ENCODE assay signal across 8 mouse cellular contexts in genomic region chr15:102103947-102104555, GRCm38 (mm10). TPM values are rescaled to one million over a fixed set of nuclear protein-coding genes. Genes with fewer than 3 reads are reported as not detected.
A peak's percentile ranks its signal among the peaks of the same experiment; 100 is the strongest.
DNase-seq lines count a peak whose midpoint lies in the region; ATAC-seq lines count a peak whose summit lies in the region.

No protein-coding gene starts in this region.

- 10% methylated on average over 12 of the region's 12 CpGs for WGBS in embryonic facial prominence, embryonic 10.5 days
- WGBS in heart, embryonic 13.5 days, result 20% methylated on average over 12 of the region's 12 CpGs
- WGBS in kidney, embryonic 16.5 days, result 8% methylated on average over 12 of the region's 12 CpGs

- H3K27me3 ChIP-seq in embryonic facial prominence, embryonic 10.5 days (replicated peaks; ENCODE audit: low read depth, poor library complexity, severe bottlenecking), result peaks cover 69% of the 10 kb centered on the region
- H3K27me3 ChIP-seq in heart, embryonic 13.5 days (replicated peaks), result 0 out of 2 replicates have a peak, but pooled peaks cover 15% of the 10 kb centered on the region
- no peaks in the 10 kb centered on the region for H3K27me3 ChIP-seq in kidney, embryonic 16.5 days (ENCODE audit: insufficient read depth, low read length)

- peak overlapping the region; percentile 86 for H3K9ac ChIP-seq in heart, embryonic 13.5 days
- H3K9ac ChIP-seq in kidney, embryonic 16.5 days (replicated peaks; ENCODE audit: low read length), result peak overlapping the region; percentile 82

- H3K4me3 ChIP-seq in embryonic facial prominence, embryonic 10.5 days, result peak overlapping the region; percentile 62
- H3K4me3 ChIP-seq in heart, embryonic 13.5 days, result peak overlapping the region; percentile 64
- H3K4me3 ChIP-seq in kidney, embryonic 16.5 days (ENCODE audit: low read length), result peak overlapping the region; percentile 56

- H3K36me3 ChIP-seq in embryonic facial prominence, embryonic 10.5 days (replicated peaks), result peaks cover 23% of the 10 kb centered on the region
- peaks cover 31% of the 10 kb centered on the region for H3K36me3 ChIP-seq in heart, embryonic 13.5 days
- H3K36me3 ChIP-seq in kidney, embryonic 16.5 days (ENCODE audit: insufficient read depth, low read length), result peaks cover 12% of the 10 kb centered on the region

- no peaks in the 10 kb centered on the region for H3K9me3 ChIP-seq in embryonic facial prominence, embryonic 10.5 days
- no peaks in the 10 kb centered on the region for H3K9me3 ChIP-seq in heart, embryonic 13.5 days
- H3K9me3 ChIP-seq in kidney, embryonic 16.5 days (ENCODE audit: low read length), result no peaks in the 10 kb centered on the region

- peak; percentile 20 for DNase-seq in cerebellum, adult 9-10 months
- no peak for DNase-seq in cerebellum, adult 11 months
- peak; percentile 69 for DNase-seq in embryonic facial prominence, embryonic 10.5 days (ENCODE audit: low spot score)
- DNase-seq in lung, postnatal 36 days, result peak; percentile 97
- DNase-seq in c-Kit-positive CD71-positive TER-119-positive erythroid progenitor cells, embryonic 14.5 days (ENCODE audit: low spot score), result no peak

- H3K27ac ChIP-seq in embryonic facial prominence, embryonic 10.5 days (replicated peaks), result peak overlapping the region; percentile 94
- H3K27ac ChIP-seq in heart, embryonic 13.5 days (replicated peaks), result peak overlapping the region; percentile 98
- H3K27ac ChIP-seq in kidney, embryonic 16.5 days (ENCODE audit: low read length), result peak overlapping the region; percentile 99

- peaks cover 100% of the 10 kb centered on the region for H3K4me1 ChIP-seq in embryonic facial prominence, embryonic 10.5 days
- H3K4me1 ChIP-seq in heart, embryonic 13.5 days, result peaks cover 96% of the 10 kb centered on the region
- H3K4me1 ChIP-seq in kidney, embryonic 16.5 days (ENCODE audit: insufficient read depth, low read length), result peaks cover 89% of the 10 kb centered on the region

- ATAC-seq in heart, embryonic 13.5 days (ENCODE audit: extremely low read depth, insufficient number of reproducible peaks, low FRiP score, low TSS enrichment), result no peak
- ATAC-seq in kidney, embryonic 16.5 days (ENCODE audit: low FRiP score, low TSS enrichment), result peak; percentile 1; the same call in 1 of the 2 replicates
- no peak for ATAC-seq in granulocyte monocyte progenitor cell, adult 5-6 weeks (replicated peaks; ENCODE audit: poor library complexity, severe bottlenecking)

- H3K4me2 ChIP-seq in heart, embryonic 13.5 days, result peak overlapping the region; percentile 89
- H3K4me2 ChIP-seq in kidney, embryonic 16.5 days (replicated peaks; ENCODE audit: low read depth, low read length), result peak overlapping the region; percentile 91

RNA-seq across cellular contexts. Expression of gene Tns2, which starts 3.8 kb away (rescaled TPM):
- 12.3 and 14.9 TPM in 2 replicates for polyA plus RNA-seq in embryonic facial prominence, embryonic 10.5 days (2016; fragmentation: Nextera tagmentation; extraction: Ambion mirVana)
- polyA plus RNA-seq in heart, embryonic 13.5 days (2015; fragmentation: Nextera tagmentation; extraction: Ambion mirVana), result 26.3 and 32.5 TPM in 2 replicates
- 51.2 and 56.3 TPM in 2 replicates for polyA plus RNA-seq in kidney, embryonic 16.5 days (2015; fragmentation: Nextera tagmentation; extraction: Ambion mirVana)
- 0.17 TPM in 1 of 2 replicates, not detected in the other for total RNA-seq in granulocyte monocyte progenitor cell, adult 5-6 weeks (2014; fragmentation: Nextera tagmentation)
- total RNA-seq in granulocyte monocyte progenitor cell, adult 5-6 weeks (2017), result not detected in 2 replicates

RNA-seq across cellular contexts. Expression of gene Eif4b, which starts 30.5 kb away (rescaled TPM):
- polyA plus RNA-seq in embryonic facial prominence, embryonic 10.5 days (2016; fragmentation: Nextera tagmentation; extraction: Ambion mirVana), result 133 and 136 TPM in 2 replicates
- 65.7 and 72.3 TPM in 2 replicates for polyA plus RNA-seq in heart, embryonic 13.5 days (2015; fragmentation: Nextera tagmentation; extraction: Ambion mirVana)
- polyA plus RNA-seq in kidney, embryonic 16.5 days (2015; fragmentation: Nextera tagmentation; extraction: Ambion mirVana), result 137 and 140 TPM in 2 replicates
- total RNA-seq in granulocyte monocyte progenitor cell, adult 5-6 weeks (2014; fragmentation: Nextera tagmentation), result 244 and 264 TPM in 2 replicates
- total RNA-seq in granulocyte monocyte progenitor cell, adult 5-6 weeks (2017), result 450 TPM in 2 replicates

RNA-seq across cellular contexts. Expression of gene Spryd3, which starts 32.0 kb away (rescaled TPM):
- polyA plus RNA-seq in embryonic facial prominence, embryonic 10.5 days (2016; fragmentation: Nextera tagmentation; extraction: Ambion mirVana), result 12.7 and 13.2 TPM in 2 replicates
- 19.5 and 20.0 TPM in 2 replicates for polyA plus RNA-seq in heart, embryonic 13.5 days (2015; fragmentation: Nextera tagmentation; extraction: Ambion mirVana)
- polyA plus RNA-seq in kidney, embryonic 16.5 days (2015; fragmentation: Nextera tagmentation; extraction: Ambion mirVana), result 19.0 and 22.4 TPM in 2 replicates
- 10.9 and 12.6 TPM in 2 replicates for total RNA-seq in granulocyte monocyte progenitor cell, adult 5-6 weeks (2014; fragmentation: Nextera tagmentation)
- total RNA-seq in granulocyte monocyte progenitor cell, adult 5-6 weeks (2017), result 13.2 and 24.2 TPM in 2 replicates

RNA-seq across cellular contexts. Expression of gene Igfbp6, which starts 40.1 kb away (rescaled TPM):
- 0.26 and 0.36 TPM in 2 replicates for polyA plus RNA-seq in embryonic facial prominence, embryonic 10.5 days (2016; fragmentation: Nextera tagmentation; extraction: Ambion mirVana)
- polyA plus RNA-seq in heart, embryonic 13.5 days (2015; fragmentation: Nextera tagmentation; extraction: Ambion mirVana), result 3.5 and 3.7 TPM in 2 replicates
- 33.0 and 33.9 TPM in 2 replicates for polyA plus RNA-seq in kidney, embryonic 16.5 days (2015; fragmentation: Nextera tagmentation; extraction: Ambion mirVana)
- not detected in 2 replicates for total RNA-seq in granulocyte monocyte progenitor cell, adult 5-6 weeks (2014; fragmentation: Nextera tagmentation)
- total RNA-seq in granulocyte monocyte progenitor cell, adult 5-6 weeks (2017), result not detected in 2 replicates

RNA-seq across cellular contexts. Expression of gene Soat2, which starts 46.3 kb away (rescaled TPM):
- polyA plus RNA-seq in embryonic facial prominence, embryonic 10.5 days (2016; fragmentation: Nextera tagmentation; extraction: Ambion mirVana), result 0.09 and 0.18 TPM in 2 replicates
- 0.53 and 1.5 TPM in 2 replicates for polyA plus RNA-seq in heart, embryonic 13.5 days (2015; fragmentation: Nextera tagmentation; extraction: Ambion mirVana)
- polyA plus RNA-seq in kidney, embryonic 16.5 days (2015; fragmentation: Nextera tagmentation; extraction: Ambion mirVana), result 0.40 and 0.41 TPM in 2 replicates
- total RNA-seq in granulocyte monocyte progenitor cell, adult 5-6 weeks (2014; fragmentation: Nextera tagmentation), result 0.85 and 0.97 TPM in 2 replicates
- total RNA-seq in granulocyte monocyte progenitor cell, adult 5-6 weeks (2017), result 0.15 and 0.56 TPM in 2 replicates

Comparison
In these comparisons a context has a peak if more than half of its experiments do, and no peak if none do; other contexts are left out.
1. DNase-seq: peak in cerebellum, adult 9-10 months (single experiment), embryonic facial prominence, embryonic 10.5 days (single experiment) and lung, postnatal 36 days (single experiment); none in cerebellum, adult 11 months (single experiment) and c-Kit-positive CD71-positive TER-119-positive erythroid progenitor cells, embryonic 14.5 days (single experiment).
2. Peak in every context shown above with its lines, with median percentiles within 50 percentile points of each other: H3K27ac ChIP-seq and H3K4me3 ChIP-seq.